Mouse (Mus musculus) stomach, postnatal 0 days (tissue): ENCODE measurements at regions not wholly inside any gene's neighbourhood (a gene's known extent, or its start where the extent isn't known, plus 50 kb on each side); places are given as distances from the start of the nearest gene placed in this dataset.

Experiments used
- ATAC-seq: fragments of 200-750 bp; cut with Nextera tagmentation; 2 replicates; pipeline ENCODE4 v1.8.0; 2017; ENCODE audit not compliant: low FRiP score, low TSS enrichment
- DNase-seq: peaks from one replicate; pipeline ENCODE4 v3.0.0-alpha.2; 2016; ENCODE audit warnings: low spot score
- H3K27ac ChIP-seq: fragments of 300-500 bp; sonication (generic); replicated peaks from 2 replicates; pipeline ENCODE4 v1.5.1; 2014; ENCODE audit warnings: mild to moderate bottlenecking, control low read depth
- H3K27me3 ChIP-seq: fragments of 300-500 bp; sonication (generic); 2 replicates; pipeline ENCODE4 v1.6.1; 2014; ENCODE audit warnings: low read length; ENCODE audit not compliant: control insufficient read depth, insufficient read depth
- H3K36me3 ChIP-seq: fragments of 300-500 bp; sonication (generic); 2 replicates; pipeline ENCODE4 v1.6.1; 2014; ENCODE audit warnings: low read length, mixed read lengths; ENCODE audit not compliant: control insufficient read depth, insufficient read depth
- H3K4me1 ChIP-seq: fragments of 300-500 bp; sonication (generic); replicated peaks from 2 replicates; pipeline ENCODE4 v1.6.1; 2014; ENCODE audit warnings: antibody characterized with exemption; ENCODE audit not compliant: control insufficient read depth, insufficient read depth
- H3K4me2 ChIP-seq: fragments of 300-500 bp; sonication (generic); replicated peaks from 2 replicates; pipeline ENCODE4 v1.6.1; 2014; ENCODE audit warnings: low read depth, mild to moderate bottlenecking, control low read depth, moderate library complexity
- H3K4me3 ChIP-seq: fragments of 300-500 bp; sonication (generic); 2 replicates; pipeline ENCODE4 v1.5.1; 2014; ENCODE audit warnings: low read depth, low read length, control low read depth
- H3K9ac ChIP-seq: fragments of 300-500 bp; sonication (generic); 2 replicates; pipeline ENCODE4 v1.6.1; 2014; ENCODE audit warnings: mild to moderate bottlenecking, low read length, control low read depth, mixed read lengths
- H3K9me3 ChIP-seq: fragments of 300-500 bp; sonication (generic); 2 replicates; pipeline ENCODE4 v1.6.1; 2016; ENCODE audit warnings: low read length; ENCODE audit not compliant: control insufficient read depth
- CTCF ChIP-seq: IDR thresholded peaks from 2 replicates; pipeline ENCODE4 v1.5.1; 2016; ENCODE audit warnings: antibody characterized with exemption, low read depth, mild to moderate bottlenecking, moderate library complexity
- EP300 ChIP-seq: optimal IDR thresholded peaks from 2 replicates; pipeline ENCODE3; 2016; ENCODE audit warnings: antibody characterized with exemption
- WGBS: fragments of 180-500 bp; shearing (Covaris S2); extraction: QIAGEN DNeasy Blood & Tissue Kit; methylation state at CpG from one replicate; pipeline ENCODE4 v1.1.7; 2014; 5-methylcytosine and 5-hydroxymethylcytosine counted together

GRCm38 (mm10) chr15:51657621-51658020 lies 2227.1 kb upstream of the Gm7489 start:
- Histone ChIP-seq H3K4me2 (no peak overlapping the region), H3K27ac (no peak overlapping the region), H3K4me3 (no peak overlapping the region), H3K27me3 (no peaks in the 10 kb centered on the region), H3K9me3 (no peaks in the 10 kb centered on the region), H3K4me1 (no peaks in the 10 kb centered on the region), H3K9ac (no peak overlapping the region), H3K36me3 (no peaks in the 10 kb centered on the region)
- ATAC-seq (no peak), DNase-seq (no peak)
- TF ChIP-seq EP300 (no peak), CTCF (no peak)
- WGBS, result 86% methylated on average over 1 of the region's 1 CpGs

GRCm38 (mm10) chr15:51668340-51668739 lies 2216.4 kb upstream of the Gm7489 start:
- Histone ChIP-seq H3K27ac (no peak overlapping the region), H3K4me2 (no peak overlapping the region), H3K9ac (no peak overlapping the region), H3K36me3 (no peaks in the 10 kb centered on the region), H3K4me1 (no peaks in the 10 kb centered on the region), H3K9me3 (no peaks in the 10 kb centered on the region), H3K27me3 (no peaks in the 10 kb centered on the region), H3K4me3 (no peak overlapping the region)
- ATAC-seq, result no peak
- DNase-seq, result no peak
- TF ChIP-seq EP300, result no peak
- TF ChIP-seq CTCF, result no peak
- WGBS, result 54% methylated on average over 3 of the region's 3 CpGs

GRCm38 (mm10) chr15:51671667-51672372 lies 2212.9 kb upstream of the Gm7489 start:
- H3K9ac ChIP-seq, result no peak overlapping the region
- no peak for TF ChIP-seq EP300
- TF ChIP-seq CTCF, result no peak
- H3K27me3 ChIP-seq, result no peaks in the 10 kb centered on the region
- no peaks in the 10 kb centered on the region for H3K36me3 ChIP-seq
- no peaks in the 10 kb centered on the region for H3K4me1 ChIP-seq
- H3K27ac ChIP-seq, result no peak overlapping the region
- no peak overlapping the region for H3K4me3 ChIP-seq
- no peak for ATAC-seq
- WGBS, result 46% methylated on average over 18 of the region's 18 CpGs
- DNase-seq, result no peak
- no peaks in the 10 kb centered on the region for H3K9me3 ChIP-seq
- peak overlapping the region; percentile 11; the same call in 1 of the 2 replicates for H3K4me2 ChIP-seq

GRCm38 (mm10) chr15:51673483-51673882 lies 2211.2 kb upstream of the Gm7489 start:
- H3K36me3 ChIP-seq, result no peaks in the 10 kb centered on the region
- no peak overlapping the region for H3K27ac ChIP-seq
- no peaks in the 10 kb centered on the region for H3K4me1 ChIP-seq
- ATAC-seq, result no peak
- TF ChIP-seq CTCF (no peak), EP300 (no peak)
- no peak overlapping the region for H3K9ac ChIP-seq
- no peaks in the 10 kb centered on the region for H3K27me3 ChIP-seq
- no peak overlapping the region for H3K4me2 ChIP-seq
- WGBS, result 86% methylated on average over 1 of the region's 1 CpGs
- H3K9me3 ChIP-seq, result no peaks in the 10 kb centered on the region
- DNase-seq, result no peak
- H3K4me3 ChIP-seq, result no peak overlapping the region

- DNase-seq (no peak), ATAC-seq (no peak)
- TF ChIP-seq CTCF (no peak), EP300 (no peak)
- no peaks in the 10 kb centered on the region for H3K36me3 ChIP-seq
- no peaks in the 10 kb centered on the region for H3K27me3 ChIP-seq
- no peak overlapping the region for H3K4me2 ChIP-seq
- no peaks in the 10 kb centered on the region for H3K9me3 ChIP-seq
- WGBS, result 64% methylated on average over 4 of the region's 4 CpGs
- no peak overlapping the region for H3K9ac ChIP-seq
- H3K27ac ChIP-seq, result no peak overlapping the region
- H3K4me3 ChIP-seq, result no peak overlapping the region
- H3K4me1 ChIP-seq, result no peaks in the 10 kb centered on the region
These were observed 2209.4 kb upstream of the Gm7489 start for GRCm38 (mm10) chr15:51675291-51675690.

GRCm38 (mm10) chr15:51676694-51677093 lies 2208.0 kb upstream of the Gm7489 start:
- Histone ChIP-seq H3K4me2 (no peak overlapping the region), H3K27me3 (no peaks in the 10 kb centered on the region), H3K9ac (no peak overlapping the region), H3K9me3 (no peaks in the 10 kb centered on the region), H3K36me3 (no peaks in the 10 kb centered on the region), H3K27ac (no peak overlapping the region), H3K4me3 (no peak overlapping the region), H3K4me1 (no peaks in the 10 kb centered on the region)
- TF ChIP-seq CTCF (no peak), EP300 (no peak)
- no peak for DNase-seq
- no peak for ATAC-seq
- 81% methylated on average over 3 of the region's 3 CpGs for WGBS
